ENCODE assay signal across 25 mouse cellular contexts in genomic region chr4:93664293-93664692, GRCm38 (mm10).
DNase-seq lines count a peak whose midpoint lies in the region; ATAC-seq and TF ChIP-seq lines count a peak whose summit lies in the region.
"Had no signal": no experiment of that assay in that cellular context is flagged by ENCODE, and none has a peak within 500 bp of the region (broad histone marks: within the 10 kb centered on the region; RNA-seq: fewer than 3 reads in every experiment).

No protein-coding gene starts in this region.

- no peak for TF ChIP-seq CTCF in kidney, postnatal 0 days (IDR thresholded peaks at IDR 0.05; ENCODE audit: low read depth)

- DNase-seq in kidney, adult 11 months = peak; percentile 5
- no peak for DNase-seq in kidney, postnatal 10 days
- peak; percentile 33 to 37 for DNase-seq in kidney, adult 8-10 months
- no peak for DNase-seq in kidney, adult 18-20 months
- DNase-seq in kidney, postnatal 4 days = no peak
- no peak for DNase-seq in kidney, postnatal 0 days (ENCODE audit: low spot score)
- no peak for DNase-seq in neural tube, embryonic 10.5 days (ENCODE audit: extremely low spot score, low spot score)
- DNase-seq: adrenal gland, adult 8-10 months; adrenal gland, postnatal 14 days; adrenal gland, postnatal 36 days; B cell, adult 2 months; cerebellum, adult 11-12 months; cerebellum, adult 2 months; cerebellum, adult 9-10 months; cerebellum, postnatal 10 days; cerebellum, postnatal 25 days had no signal

- no peak overlapping the region for H3K4me2 ChIP-seq in kidney, embryonic 15.5 days
- no peak overlapping the region for H3K4me2 ChIP-seq in kidney, postnatal 0 days (ENCODE audit: low read length)
- H3K4me2 ChIP-seq: embryonic facial prominence, embryonic 12.5 days; forebrain, embryonic 13.5 days had no signal

- 0 out of 2 replicates have a peak, but pooled peaks have one; percentile 25 for ATAC-seq in kidney, embryonic 15.5 days (replicated peaks; ENCODE audit: low FRiP score)
- ATAC-seq in kidney, postnatal 0 days (replicated peaks; ENCODE audit: low FRiP score, low read depth) = 0 out of 2 replicates have a peak, but pooled peaks have one; percentile 46
- ATAC-seq: activated CD4-positive, CD25-positive, alpha-beta regulatory T cell, adult 4 months; CD4-positive, CD25-positive, alpha-beta regulatory T cell, adult 4 months; forebrain, embryonic 13.5 days; Patski had no signal

- no peak overlapping the region for H3K27ac ChIP-seq in kidney, embryonic 15.5 days
- H3K27ac ChIP-seq in kidney, postnatal 0 days = no peak overlapping the region
- H3K27ac ChIP-seq: embryonic facial prominence, embryonic 10.5 days; embryonic facial prominence, embryonic 12.5 days; forebrain, embryonic 13.5 days had no signal

- no peaks in the 10 kb centered on the region for H3K36me3 ChIP-seq in kidney, embryonic 15.5 days
- no peaks in the 10 kb centered on the region for H3K36me3 ChIP-seq in kidney, postnatal 0 days (ENCODE audit: insufficient read depth, low read length)
- H3K36me3 ChIP-seq: embryonic facial prominence, embryonic 10.5 days; embryonic facial prominence, embryonic 12.5 days; G1E had no signal

- H3K9me3 ChIP-seq in kidney, embryonic 15.5 days (replicated peaks) = no peaks in the 10 kb centered on the region
- no peaks in the 10 kb centered on the region for H3K9me3 ChIP-seq in kidney, postnatal 0 days (replicated peaks; ENCODE audit: low read length)
- H3K9me3 ChIP-seq: embryonic facial prominence, embryonic 10.5 days; embryonic facial prominence, embryonic 12.5 days; forebrain, embryonic 13.5 days; G1E had no signal

- no peak overlapping the region for H3K9ac ChIP-seq in kidney, embryonic 15.5 days
- no peak overlapping the region for H3K9ac ChIP-seq in kidney, postnatal 0 days (ENCODE audit: low read depth, low read length)
- H3K9ac ChIP-seq: embryonic facial prominence, embryonic 12.5 days; forebrain, embryonic 13.5 days had no signal

- H3K4me3 ChIP-seq in kidney, embryonic 15.5 days (replicated peaks) = no peak overlapping the region
- no peak overlapping the region for H3K4me3 ChIP-seq in kidney, postnatal 0 days (replicated peaks; ENCODE audit: low read depth, low read length)
- H3K4me3 ChIP-seq: embryonic facial prominence, embryonic 10.5 days; embryonic facial prominence, embryonic 12.5 days; forebrain, embryonic 13.5 days had no signal

- WGBS in kidney, embryonic 15.5 days = 65% methylated on average over 1 of the region's 1 CpGs
- 57% methylated on average over 1 of the region's 1 CpGs for WGBS in kidney, postnatal 0 days

- H3K27me3 ChIP-seq in kidney, embryonic 15.5 days = no peaks in the 10 kb centered on the region
- no peaks in the 10 kb centered on the region for H3K27me3 ChIP-seq in kidney, postnatal 0 days (ENCODE audit: insufficient read depth, low read length)
- H3K27me3 ChIP-seq: CH12.LX; embryonic facial prominence, embryonic 12.5 days; forebrain, embryonic 13.5 days; Patski had no signal

- no peaks in the 10 kb centered on the region for H3K4me1 ChIP-seq in kidney, embryonic 15.5 days
- H3K4me1 ChIP-seq in kidney, postnatal 0 days (replicated peaks; ENCODE audit: insufficient read depth, low read length) = no peaks in the 10 kb centered on the region
- H3K4me1 ChIP-seq: embryonic facial prominence, embryonic 10.5 days; embryonic facial prominence, embryonic 12.5 days; forebrain, embryonic 13.5 days had no signal

Comparison
In these comparisons a context has a peak if more than half of its experiments do, and no peak if none do; other contexts are left out.
1. DNase-seq: peak in kidney, adult 11 months (single experiment) and kidney, adult 8-10 months (2 of 2); none in kidney, postnatal 10 days (single experiment), kidney, adult 18-20 months (single experiment), kidney, postnatal 4 days (0 of 2), kidney, postnatal 0 days (single experiment) and neural tube, embryonic 10.5 days (single experiment).